Mouse (Mus musculus) ES-Bruce4 (cell line): ENCODE data around the gene Foxc1.

Experiments used
- CTCF ChIP-seq: IDR thresholded peaks from one replicate; pipeline ENCODE4 v1.8.1; 2011; ENCODE audit warnings: low read depth, low read length
- POLR2A ChIP-seq: IDR thresholded peaks from one replicate; pipeline ENCODE4 v1.8.1; 2011; ENCODE audit warnings: low read length; ENCODE audit not compliant: insufficient read depth

GRCm38 (mm10) chr13:31779281-31779981 is 27.0 kb upstream of the Foxc1 start:
- TF ChIP-seq POLR2A (no peak), CTCF (no peak)
